Mouse (Mus musculus): ENCODE measurements around the gene Hoxc13. TPM values are rescaled to one million over a fixed set of nuclear protein-coding genes. Genes with fewer than 3 reads are reported as not detected.
A peak's percentile ranks its signal among the peaks of the same experiment; 100 is the strongest.

The Hoxc13 gene
- polyA plus RNA-seq, 1 experiment from 2014 or later: not detected

GRCm38 (mm10) chr15:102956906-102957305 lies 36.0 kb downstream of the Hoxc13 start:
- peaks cover 73% of the 10 kb centered on the region for H3K4me1 ChIP-seq
- peak overlapping the region; percentile 78 for H3K4me2 ChIP-seq
- peak; percentile 15; the same call in 1 of the 2 replicates for ATAC-seq (replicated peaks; ENCODE audit: low FRiP score)
- H3K9me3 ChIP-seq (replicated peaks): no peaks in the 10 kb centered on the region
- H3K27ac ChIP-seq: peak overlapping the region; percentile 93
- H3K4me3 ChIP-seq (replicated peaks): peak overlapping the region; percentile 59
- H3K36me3 ChIP-seq: no peaks in the 10 kb centered on the region
- WGBS: 8% methylated on average over 12 of the region's 12 CpGs
- peaks cover 73% of the 10 kb centered on the region for H3K27me3 ChIP-seq
- H3K9ac ChIP-seq: no peak overlapping the region

GRCm38 (mm10) chr15:102959663-102960191 lies 38.8 kb downstream of the Hoxc13 start:
- no peaks in the 10 kb centered on the region for H3K36me3 ChIP-seq
- ATAC-seq (replicated peaks; ENCODE audit: low FRiP score): peak; percentile 47
- peak overlapping the region; percentile 34 for H3K4me3 ChIP-seq (replicated peaks)
- H3K27me3 ChIP-seq: peaks cover 61% of the 10 kb centered on the region
- peak overlapping the region; percentile 49 for H3K9ac ChIP-seq
- WGBS: 1% methylated on average over 13 of the region's 13 CpGs
- H3K9me3 ChIP-seq (replicated peaks): no peaks in the 10 kb centered on the region
- peaks cover 72% of the 10 kb centered on the region for H3K4me1 ChIP-seq
- peak overlapping the region; percentile 64 for H3K4me2 ChIP-seq
- H3K27ac ChIP-seq: peak overlapping the region; percentile 96

- H3K4me3 ChIP-seq (replicated peaks): peak overlapping the region; percentile 32
- ATAC-seq (replicated peaks; ENCODE audit: low FRiP score): no peak
Observed at GRCm38 (mm10) chr15:102961728-102962127, 40.8 kb downstream of the Hoxc13 start.

GRCm38 (mm10) chr15:102962492-102962891 lies 41.6 kb downstream of the Hoxc13 start:
- ATAC-seq (replicated peaks; ENCODE audit: low FRiP score): no peak
- 6% methylated on average over 13 of the region's 13 CpGs for WGBS
- peak overlapping the region; percentile 77 for H3K4me2 ChIP-seq

More at GRCm38 (mm10) chr15:102961728-102962127, 40.8 kb downstream of the Hoxc13 start:
- peaks cover 70% of the 10 kb centered on the region for H3K27me3 ChIP-seq
- H3K4me2 ChIP-seq: peak overlapping the region; percentile 64
- 6% methylated on average over 6 of the region's 6 CpGs for WGBS
- H3K9me3 ChIP-seq (replicated peaks): no peaks in the 10 kb centered on the region
- H3K27ac ChIP-seq: peak overlapping the region; percentile 96
- no peaks in the 10 kb centered on the region for H3K36me3 ChIP-seq
- peaks cover 65% of the 10 kb centered on the region for H3K4me1 ChIP-seq
- H3K9ac ChIP-seq: peak overlapping the region; percentile 35

GRCm38 (mm10) chr15:102963259-102963658 lies 42.4 kb downstream of the Hoxc13 start:
- H3K4me2 ChIP-seq: peak overlapping the region; percentile 77
- H3K4me3 ChIP-seq (replicated peaks): peak overlapping the region; percentile 65
- no peaks in the 10 kb centered on the region for H3K9me3 ChIP-seq (replicated peaks)
- 8% methylated on average over 8 of the region's 8 CpGs for whole genome bisulfite sequencing
- peak overlapping the region; percentile 63 for H3K9ac ChIP-seq
- peaks cover 67% of the 10 kb centered on the region for H3K27me3 ChIP-seq
- H3K36me3 ChIP-seq: no peaks in the 10 kb centered on the region
- peak overlapping the region; percentile 92 for H3K27ac ChIP-seq
- no peak for ATAC-seq (replicated peaks; ENCODE audit: low FRiP score)
- H3K4me1 ChIP-seq: peaks cover 58% of the 10 kb centered on the region

More at GRCm38 (mm10) chr15:102962492-102962891, 41.6 kb downstream of the Hoxc13 start:
- H3K27ac ChIP-seq: peak overlapping the region; percentile 92
- peaks cover 64% of the 10 kb centered on the region for H3K4me1 ChIP-seq
- H3K27me3 ChIP-seq: peaks cover 70% of the 10 kb centered on the region
- peak overlapping the region; percentile 65 for H3K4me3 ChIP-seq (replicated peaks)
- no peaks in the 10 kb centered on the region for H3K36me3 ChIP-seq
- H3K9ac ChIP-seq: peak overlapping the region; percentile 63
- H3K9me3 ChIP-seq (replicated peaks): no peaks in the 10 kb centered on the region

GRCm38 (mm10) chr15:102963671-102964640 lies 43.1 kb downstream of the Hoxc13 start:
- Histone ChIP-seq H3K4me1 (peaks cover 55% of the 10 kb centered on the region), H3K4me2 (peak overlapping the region; percentile 77), H3K27me3 (peaks cover 66% of the 10 kb centered on the region), H3K9me3 (replicated peaks) (no peaks in the 10 kb centered on the region), H3K27ac (peak overlapping the region; percentile 92), H3K9ac (peak overlapping the region; percentile 63), H3K4me3 (replicated peaks) (peak overlapping the region; percentile 65), H3K36me3 (no peaks in the 10 kb centered on the region)
- 0 out of 2 replicates have a peak, but pooled peaks have one; percentile 38 for ATAC-seq (replicated peaks; ENCODE audit: low FRiP score)
- 2% methylated on average over 28 of the region's 28 CpGs for WGBS

- Histone ChIP-seq H3K27me3 (peaks cover 64% of the 10 kb centered on the region), H3K4me3 (replicated peaks) (peak overlapping the region; percentile 65), H3K4me2 (peak overlapping the region; percentile 77), H3K4me1 (peaks cover 55% of the 10 kb centered on the region), H3K9me3 (replicated peaks) (no peaks in the 10 kb centered on the region), H3K27ac (peak overlapping the region; percentile 92), H3K36me3 (no peaks in the 10 kb centered on the region), H3K9ac (peak overlapping the region; percentile 63)
- WGBS: 5% methylated on average over 26 of the region's 26 CpGs
- ATAC-seq (replicated peaks; ENCODE audit: low FRiP score): no peak
Observed at GRCm38 (mm10) chr15:102965003-102965891, 44.3 kb downstream of the Hoxc13 start.

- H3K4me1 ChIP-seq: peaks cover 56% of the 10 kb centered on the region
- peak overlapping the region; percentile 78 for H3K9ac ChIP-seq
- H3K9me3 ChIP-seq (replicated peaks): no peaks in the 10 kb centered on the region
- 2% methylated on average over 29 of the region's 30 CpGs for WGBS
- H3K27ac ChIP-seq: peak overlapping the region; percentile 92
- peak overlapping the region; percentile 77 for H3K4me2 ChIP-seq
- H3K4me3 ChIP-seq (replicated peaks): peak overlapping the region; percentile 65
- no peaks in the 10 kb centered on the region for H3K36me3 ChIP-seq
- peak; percentile 84 for ATAC-seq (replicated peaks; ENCODE audit: low FRiP score)
- peaks cover 67% of the 10 kb centered on the region for H3K27me3 ChIP-seq
Observed at GRCm38 (mm10) chr15:102965892-102966775, 45.2 kb downstream of the Hoxc13 start.

- WGBS: under 1% methylated on average over 27 of the region's 27 CpGs
- Histone ChIP-seq H3K27ac (peak within 1 kb of the TSS; percentile 92), H3K4me1 (peaks cover 56% of the 10 kb centered on the region), H3K9me3 (replicated peaks) (no peaks in the 10 kb centered on the region), H3K4me3 (replicated peaks) (peak within 1 kb of the TSS; percentile 65), H3K27me3 (peaks cover 67% of the 10 kb centered on the region), H3K9ac (peak within 1 kb of the TSS; percentile 78), H3K36me3 (no peaks in the 10 kb centered on the region), H3K4me2 (peak within 1 kb of the TSS; percentile 77)
- peak; percentile 40 for ATAC-seq (replicated peaks; ENCODE audit: low FRiP score)
Observed at GRCm38 (mm10) chr15:102966776-102967311, 45.9 kb downstream of the Hoxc13 start, which contains the start of gene Hoxc10. Gene Hoxc10, plus strand, starts transcription at chr15:102966796.

- H3K4me1 ChIP-seq: peaks cover 60% of the 10 kb centered on the region
- H3K9ac ChIP-seq: peak within 1 kb of the TSS; percentile 78
- H3K4me3 ChIP-seq (replicated peaks): peak within 1 kb of the TSS; percentile 65
- peaks cover 70% of the 10 kb centered on the region for H3K27me3 ChIP-seq
- H3K27ac ChIP-seq: peak within 1 kb of the TSS; percentile 92
- ATAC-seq (replicated peaks; ENCODE audit: low FRiP score): no peak
- H3K9me3 ChIP-seq (replicated peaks): no peaks in the 10 kb centered on the region
- no peaks in the 10 kb centered on the region for H3K36me3 ChIP-seq
- 3% methylated on average over 12 of the region's 12 CpGs for WGBS
- peak within 1 kb of the TSS; percentile 77 for H3K4me2 ChIP-seq
Observed at GRCm38 (mm10) chr15:102967312-102967510, 46.3 kb downstream of the Hoxc13 start, which contains the start of gene Hoxc5. Gene Hoxc5, plus strand, starts transcription at chr15:102967443.

All from kidney, embryonic 15.5 days (tissue).